Mouse (Mus musculus): ENCODE measurements around the gene Nuak2. TPM values are rescaled to one million over a fixed set of nuclear protein-coding genes. Genes with fewer than 3 reads are reported as not detected.
"Not testable (repeated sequence)": the region's sequence is repeated elsewhere in the genome, so short reads cannot be mapped to it uniquely, and the experiment has no call there.

Gene Nuak2
- total RNA-seq, 1 experiment from 2014 or later = 12.0 TPM

GRCm38 (mm10) chr1:132346134-132346851 lies 30.4 kb downstream of the Nuak2 start:
- no peak for ATAC-seq (replicated peaks; ENCODE audit: low read depth, poor library complexity, severe bottlenecking)

DNA sequence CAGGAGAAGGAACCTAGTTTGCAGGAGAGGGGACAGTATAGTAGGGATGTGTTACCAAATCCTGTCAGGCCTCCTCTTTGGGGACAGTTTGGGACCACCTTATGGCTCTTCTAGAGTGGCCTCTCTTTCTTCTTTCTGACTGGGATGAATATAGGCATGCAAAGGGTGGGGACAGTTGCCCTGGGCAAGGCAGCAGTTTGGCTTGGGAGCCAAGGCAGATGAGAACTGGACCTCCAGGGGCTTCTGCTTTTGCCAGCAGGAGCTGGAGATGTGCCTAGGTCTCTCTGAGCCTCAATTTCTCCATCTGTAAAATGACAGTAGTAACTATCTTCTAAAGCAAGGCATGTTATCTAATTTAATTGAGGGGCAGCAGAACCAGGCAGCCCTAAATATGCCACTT lies 31.0 kb downstream of the Nuak2 start:
- no peak for ATAC-seq (replicated peaks; ENCODE audit: low read depth, poor library complexity, severe bottlenecking)

DNA sequence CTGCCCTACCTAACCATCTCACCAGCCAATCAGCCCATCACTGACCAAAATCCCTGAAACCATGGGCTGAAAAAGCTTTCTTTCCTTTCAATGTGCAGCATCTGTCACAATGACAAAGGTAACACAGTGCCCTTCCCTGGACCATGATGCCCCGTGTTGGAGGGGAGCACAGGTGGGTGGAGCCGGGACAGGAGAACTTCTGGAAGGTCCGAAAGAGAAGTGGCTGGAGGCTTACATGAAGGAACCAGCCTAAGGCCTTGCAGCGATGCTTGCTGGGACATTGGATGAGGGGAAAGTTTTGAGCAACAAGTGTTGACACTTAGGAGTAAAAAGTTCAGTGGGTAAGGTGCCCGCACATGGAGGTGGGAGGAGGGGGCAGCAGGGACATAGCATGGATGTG lies 32.5 kb downstream of the Nuak2 start:
- no peak for ATAC-seq (replicated peaks; ENCODE audit: low read depth, poor library complexity, severe bottlenecking)

- ATAC-seq (replicated peaks; ENCODE audit: low read depth, poor library complexity, severe bottlenecking) = not testable (repeated sequence)
Measured at GRCm38 (mm10) chr1:132349049-132349448, 33.1 kb downstream of the Nuak2 start.

DNA sequence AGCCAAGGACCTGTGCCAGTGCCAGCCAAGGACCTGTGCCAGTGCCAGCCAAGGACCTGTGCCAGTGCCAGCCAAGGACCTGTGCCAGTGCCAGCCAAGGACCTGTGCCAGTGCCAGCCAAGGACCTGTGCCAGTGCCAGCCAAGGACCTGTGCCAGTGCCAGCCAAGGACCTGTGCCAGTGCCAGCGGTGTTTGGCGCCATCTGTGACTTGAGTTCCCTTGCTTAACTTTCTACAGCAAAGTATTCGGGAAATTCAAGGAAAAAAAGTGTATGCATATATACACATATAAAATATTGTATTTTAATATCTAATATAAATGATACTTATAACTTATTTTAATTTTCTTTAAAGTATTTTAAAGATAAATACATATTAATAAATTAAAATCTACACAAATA lies 33.7 kb downstream of the Nuak2 start:
- ATAC-seq (replicated peaks; ENCODE audit: low read depth, poor library complexity, severe bottlenecking) = not testable (repeated sequence)

- no peak for ATAC-seq (replicated peaks; ENCODE audit: low read depth, poor library complexity, severe bottlenecking)
Measured at GRCm38 (mm10) chr1:132351058-132351457, 35.1 kb downstream of the Nuak2 start.

GRCm38 (mm10) chr1:132353389-132353788 lies 37.5 kb downstream of the Nuak2 start:
- no peak for ATAC-seq (replicated peaks; ENCODE audit: low read depth, poor library complexity, severe bottlenecking)

- ATAC-seq (replicated peaks; ENCODE audit: low read depth, poor library complexity, severe bottlenecking) = no peak
Measured at GRCm38 (mm10) chr1:132354234-132354633, 38.3 kb downstream of the Nuak2 start.

DNA sequence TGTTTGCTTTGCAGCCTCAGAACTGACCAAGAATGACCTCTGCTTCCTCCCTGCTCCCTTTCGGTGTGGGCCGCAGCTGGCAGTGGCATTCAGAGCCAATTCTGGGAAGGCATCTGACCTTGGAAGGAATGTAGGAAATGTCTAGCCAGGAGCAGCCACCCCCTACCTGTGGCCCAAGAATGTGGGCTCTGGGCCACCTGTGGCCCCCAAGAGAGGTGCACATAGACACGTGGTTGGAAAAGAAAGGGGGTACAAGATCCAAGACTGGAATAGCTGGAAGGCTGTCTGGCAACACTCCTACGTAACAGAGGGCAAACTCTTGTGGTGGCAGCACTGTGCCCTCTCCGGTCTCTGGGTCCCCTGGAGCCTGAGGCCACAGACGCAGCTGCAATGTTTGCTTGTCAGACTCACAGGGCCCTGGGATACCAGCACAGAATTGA lies 39.3 kb downstream of the Nuak2 start:
- no peak for ATAC-seq (replicated peaks; ENCODE audit: low read depth, poor library complexity, severe bottlenecking)

- peak; percentile 93 for ATAC-seq (replicated peaks; ENCODE audit: low read depth, poor library complexity, severe bottlenecking)
Measured at GRCm38 (mm10) chr1:132355841-132356242, 39.9 kb downstream of the Nuak2 start.

GRCm38 (mm10) chr1:132356841-132357240 lies 40.9 kb downstream of the Nuak2 start:
- no peak for ATAC-seq (replicated peaks; ENCODE audit: low read depth, poor library complexity, severe bottlenecking)

DNA sequence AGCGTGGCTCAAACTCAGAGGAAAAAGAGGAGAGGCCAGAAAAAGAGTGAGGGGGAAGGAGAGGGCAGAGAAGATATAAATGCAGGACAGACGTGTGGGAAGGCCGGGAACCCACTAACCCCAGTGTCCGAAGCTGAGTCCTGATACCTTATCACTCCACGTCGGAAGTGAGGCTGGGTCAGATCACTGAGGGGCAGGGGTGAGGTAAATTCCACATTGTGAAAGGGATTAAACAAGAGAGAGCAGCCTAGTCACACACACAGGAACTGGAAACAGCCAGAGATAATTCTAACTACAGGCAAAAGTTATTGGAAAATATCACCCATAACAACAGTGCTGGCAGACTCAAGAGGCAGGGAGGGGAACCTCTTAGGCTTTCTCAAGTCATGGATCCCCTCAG lies 46.0 kb downstream of the Nuak2 start:
- ATAC-seq (replicated peaks; ENCODE audit: low read depth, poor library complexity, severe bottlenecking) = no peak

DNA sequence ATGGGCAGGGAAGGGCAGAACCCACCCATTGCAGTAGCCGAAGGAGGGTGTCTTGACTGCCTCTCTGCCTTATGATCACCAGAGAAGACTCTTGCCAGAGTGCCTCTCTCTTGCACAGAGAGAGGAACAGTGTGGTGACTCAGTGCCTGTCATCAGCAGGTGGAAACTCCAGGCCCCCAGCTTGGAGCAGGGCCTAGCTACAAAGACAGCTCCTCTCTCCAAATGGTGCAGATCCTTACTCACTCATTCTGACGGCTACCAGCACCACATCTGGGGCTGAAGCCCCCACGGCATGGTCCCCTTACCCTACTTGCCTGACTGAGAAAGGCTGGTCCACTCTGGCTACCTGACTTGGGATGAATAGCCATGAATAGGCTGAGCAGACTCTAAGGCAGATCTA lies 48.5 kb downstream of the Nuak2 start:
- ATAC-seq (replicated peaks; ENCODE audit: low read depth, poor library complexity, severe bottlenecking) = no peak

GRCm38 (mm10) chr1:132364896-132365557 lies 49.1 kb downstream of the Nuak2 start:
- no peak for ATAC-seq (replicated peaks; ENCODE audit: low read depth, poor library complexity, severe bottlenecking)

- ATAC-seq (replicated peaks; ENCODE audit: low read depth, poor library complexity, severe bottlenecking) = no peak
Measured at GRCm38 (mm10) chr1:132365645-132366044, 49.7 kb downstream of the Nuak2 start.

DNA sequence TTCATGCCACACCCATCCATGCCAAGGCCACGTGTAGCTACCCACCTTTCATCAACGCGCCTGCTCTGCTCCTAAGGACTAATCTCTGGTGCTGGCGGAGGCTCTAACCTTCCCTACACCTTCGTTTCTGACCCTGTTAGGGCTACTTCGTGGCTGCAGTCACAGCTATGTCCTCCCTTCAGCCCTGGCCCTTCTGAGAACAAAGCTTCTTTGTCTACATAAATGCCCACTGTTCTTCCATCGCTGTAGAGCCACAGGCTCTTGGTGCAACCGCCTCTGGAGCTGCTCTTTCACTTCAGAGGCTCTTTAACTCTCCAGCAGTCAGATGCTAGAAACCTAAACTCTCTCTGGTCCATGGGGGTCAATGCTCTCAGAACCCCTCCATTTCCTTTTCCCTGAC lies 50.3 kb downstream of the Nuak2 start:
- no peak for ATAC-seq (replicated peaks; ENCODE audit: low read depth, poor library complexity, severe bottlenecking)

DNA sequence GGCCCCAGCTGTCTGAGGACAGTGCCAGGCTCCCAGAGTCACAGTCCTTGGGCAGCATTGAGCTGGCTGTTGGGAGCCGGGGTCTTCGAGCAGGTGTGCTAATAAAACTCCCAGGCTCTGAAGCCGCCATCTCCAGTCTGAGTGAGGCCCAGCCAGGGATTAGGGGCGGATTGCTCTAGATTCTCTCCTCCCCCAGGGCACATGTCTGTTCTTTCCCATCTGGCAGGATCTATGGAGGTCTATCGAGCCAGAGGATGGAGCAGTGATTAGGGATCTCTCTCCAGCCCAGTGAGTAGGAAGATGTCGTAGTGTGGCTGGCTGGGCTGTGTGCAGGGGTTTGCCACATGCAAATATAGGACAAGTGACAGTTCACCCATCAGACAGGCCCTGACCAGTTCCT lies 51.0 kb downstream of the Nuak2 start:
- ATAC-seq (replicated peaks; ENCODE audit: low read depth, poor library complexity, severe bottlenecking) = no peak

- peak; percentile 88 for ATAC-seq (replicated peaks; ENCODE audit: low read depth, poor library complexity, severe bottlenecking)
Measured at GRCm38 (mm10) chr1:132367692-132368506, 52.0 kb downstream of the Nuak2 start.

DNA sequence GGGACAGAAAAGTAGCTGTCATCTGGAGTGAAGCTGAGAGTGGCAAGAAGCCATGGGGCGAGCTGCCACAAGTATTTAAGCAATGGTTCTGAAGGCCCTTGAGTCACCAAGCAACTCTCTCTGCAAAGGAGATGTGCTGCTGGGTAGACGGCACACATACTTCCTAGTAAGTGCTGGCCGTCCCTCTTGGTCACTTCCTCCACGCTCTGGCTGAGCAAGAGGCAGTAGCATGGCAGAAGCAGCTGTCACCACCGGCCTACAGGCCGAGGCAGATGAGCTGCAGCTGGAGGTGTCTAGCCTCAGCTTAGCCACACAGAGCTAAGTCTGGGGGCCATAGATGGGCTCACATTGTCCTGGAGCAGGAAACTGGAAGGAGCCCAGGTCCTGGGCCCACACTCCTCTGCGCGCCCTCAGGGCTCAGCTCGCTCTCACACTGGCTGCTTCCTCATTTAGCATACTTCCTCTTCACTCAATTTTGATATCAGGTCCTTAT lies 54.8 kb downstream of the Nuak2 start:
- ATAC-seq (replicated peaks; ENCODE audit: low read depth, poor library complexity, severe bottlenecking) = peak; percentile 48

GRCm38 (mm10) chr1:132371298-132372081 lies 55.6 kb downstream of the Nuak2 start:
- no peak for ATAC-seq (replicated peaks; ENCODE audit: low read depth, poor library complexity, severe bottlenecking)

Data from common myeloid progenitor, adult 5-6 weeks (primary cell).